Mouse (Mus musculus) spleen, postnatal 14 days (tissue): ENCODE results near the gene Tuba1b.
A peak's percentile ranks its signal among the peaks of the same experiment; 100 is the strongest.
"Not testable (repeated sequence)": the region's sequence is repeated elsewhere in the genome, so short reads cannot be mapped to it uniquely, and the experiment has no call there.

Experiments
- DNase-seq, 2 experiments: peaks; one replicate each; pipeline ENCODE4 v3.0.0; 2021 to 2022; ENCODE audit warnings: low spot score in 2 of 2

Gene Tuba1b

GRCm38 (mm10) chr15:98934217-98934839 is at the start of gene Tuba1b:
Tuba1b (minus strand) TSS chr15:98934565.
- peak; percentile 81 to 86 for DNase-seq

DNA sequence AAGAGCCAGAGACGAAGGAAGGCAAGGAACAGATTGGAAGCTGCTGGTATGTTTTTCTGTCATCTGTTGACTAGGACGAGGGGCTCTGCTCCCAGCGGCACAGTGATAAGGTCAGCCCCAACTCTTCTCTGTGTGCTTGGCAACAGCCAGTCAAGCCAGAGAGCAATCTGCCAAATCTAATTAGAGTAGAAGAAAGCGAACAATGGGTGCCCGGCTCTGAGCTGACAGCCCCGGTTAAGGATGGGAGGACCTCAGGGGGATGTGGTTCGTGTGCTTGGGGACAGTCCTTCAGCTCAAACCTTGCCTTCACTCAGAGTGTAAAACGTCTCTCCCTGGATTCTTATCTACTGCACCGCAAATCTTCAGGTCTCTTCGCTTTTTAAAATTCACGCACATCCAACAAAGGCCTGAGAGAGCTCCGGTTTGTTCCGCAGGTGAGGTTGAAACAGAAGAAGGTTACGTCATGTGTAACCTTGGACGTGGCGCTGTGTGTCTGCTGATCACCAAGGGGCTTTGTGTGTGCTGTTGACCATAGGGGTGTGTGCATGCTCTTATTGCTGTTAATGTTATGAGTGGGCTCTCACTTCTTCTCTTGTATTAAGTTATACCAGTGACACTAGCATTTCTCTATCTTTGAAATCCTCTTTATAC is 49.2 kb upstream of the Tuba1b start:
- DNase-seq: no peak

DNA sequence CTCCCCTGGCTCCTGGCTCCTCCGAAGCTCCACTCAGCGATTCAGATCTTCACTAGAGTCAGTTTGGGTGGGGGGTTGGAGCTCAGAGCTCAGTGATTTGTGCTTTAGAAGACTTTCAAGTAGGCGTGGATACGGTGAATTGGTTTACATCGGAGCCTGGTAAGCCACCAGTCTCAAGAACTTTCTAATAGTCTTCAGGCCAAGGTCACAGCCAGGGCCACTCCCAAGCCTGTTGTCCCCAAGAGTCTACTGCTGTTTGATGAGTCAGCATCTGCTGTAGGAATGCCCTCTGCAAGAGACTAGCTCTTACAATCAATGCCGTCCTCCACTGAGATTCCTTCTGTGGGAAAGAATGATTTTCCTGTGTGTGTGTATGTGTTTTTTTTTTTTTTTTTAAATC is 47.7 kb upstream of the Tuba1b start:
- DNase-seq: no peak

- DNase-seq: no peak
Measured at GRCm38 (mm10) chr15:98980012-98980614, 45.7 kb upstream of the Tuba1b start.

DNA sequence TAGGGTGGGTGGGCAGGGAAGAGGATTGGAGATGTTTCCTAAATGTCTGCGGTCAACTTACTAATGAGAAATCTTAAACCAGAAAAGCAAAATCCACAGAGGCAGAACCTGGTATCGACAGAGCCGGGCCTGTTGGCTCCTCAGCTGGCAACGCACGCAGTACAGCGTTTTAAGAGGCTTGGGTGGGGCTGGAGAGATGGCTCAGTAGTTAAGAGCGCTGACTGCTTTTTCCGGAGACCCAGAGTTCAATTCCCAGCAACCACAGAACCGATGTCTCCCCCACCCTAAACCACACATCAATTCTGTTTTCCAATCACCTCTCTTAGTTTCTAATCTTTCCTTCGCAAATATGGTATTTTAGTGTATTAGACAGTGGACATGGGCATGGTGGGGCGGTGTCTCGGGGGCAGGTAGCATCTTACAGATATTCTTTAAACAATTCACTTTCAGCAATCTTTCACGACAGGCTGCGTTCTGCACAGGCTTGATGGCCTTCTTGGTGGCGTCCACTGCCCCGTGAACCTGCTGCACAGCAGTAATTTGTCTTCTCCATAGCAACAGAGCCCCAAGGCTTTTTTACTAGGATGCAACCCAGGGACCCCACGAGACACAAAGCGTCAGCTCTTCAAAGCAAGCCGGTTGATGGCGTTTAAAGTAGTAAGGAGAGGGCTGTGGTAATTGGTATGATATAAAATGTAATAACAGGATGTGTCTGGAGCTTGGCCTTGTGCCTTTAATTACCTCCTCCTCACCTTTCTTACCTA is 44.2 kb upstream of the Tuba1b start:
- DNase-seq: no peak

GRCm38 (mm10) chr15:98977759-98978408 is 43.5 kb upstream of the Tuba1b start:
- no peak for DNase-seq

- no peak for DNase-seq
Measured at GRCm38 (mm10) chr15:98976763-98977758, 42.7 kb upstream of the Tuba1b start.

- no peak for DNase-seq
Measured at GRCm38 (mm10) chr15:98973015-98973614, 38.8 kb upstream of the Tuba1b start.

DNA sequence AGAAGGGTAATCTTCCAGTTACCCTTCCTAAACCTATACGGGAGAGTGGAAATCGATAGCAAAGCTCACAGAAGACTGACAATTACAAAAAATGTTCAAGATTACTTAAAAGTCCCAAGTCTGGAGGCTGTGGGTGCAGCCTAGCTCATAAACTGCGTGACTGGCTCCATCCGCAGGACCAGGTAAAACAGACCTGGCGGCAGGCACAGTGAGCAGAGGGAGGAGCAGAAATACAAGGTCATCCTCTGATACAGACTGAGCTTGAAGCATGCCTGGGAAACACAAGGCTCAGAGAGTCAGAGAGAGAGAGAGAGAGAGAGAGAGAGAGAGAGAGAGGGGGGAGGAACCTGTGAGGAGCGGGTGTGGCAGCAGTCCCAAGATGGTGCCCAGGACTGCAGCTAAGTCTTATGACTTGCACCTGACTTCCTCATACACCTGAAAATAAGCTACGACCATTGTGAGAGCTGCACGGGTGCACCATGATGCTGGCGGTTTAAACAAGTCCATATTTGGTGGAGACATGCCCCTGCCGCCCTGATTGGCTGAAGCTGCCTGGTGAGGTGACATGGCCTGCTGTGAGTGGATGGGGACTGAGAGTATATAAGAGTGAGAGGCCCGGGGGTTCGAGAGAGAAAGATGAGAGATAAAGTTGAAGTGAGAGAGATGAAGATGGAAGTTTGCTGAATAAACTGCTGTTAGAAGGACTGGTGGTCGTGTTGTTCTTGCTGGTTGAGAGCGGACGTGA is 37.4 kb upstream of the Tuba1b start:
- DNase-seq: not testable (repeated sequence)

DNA sequence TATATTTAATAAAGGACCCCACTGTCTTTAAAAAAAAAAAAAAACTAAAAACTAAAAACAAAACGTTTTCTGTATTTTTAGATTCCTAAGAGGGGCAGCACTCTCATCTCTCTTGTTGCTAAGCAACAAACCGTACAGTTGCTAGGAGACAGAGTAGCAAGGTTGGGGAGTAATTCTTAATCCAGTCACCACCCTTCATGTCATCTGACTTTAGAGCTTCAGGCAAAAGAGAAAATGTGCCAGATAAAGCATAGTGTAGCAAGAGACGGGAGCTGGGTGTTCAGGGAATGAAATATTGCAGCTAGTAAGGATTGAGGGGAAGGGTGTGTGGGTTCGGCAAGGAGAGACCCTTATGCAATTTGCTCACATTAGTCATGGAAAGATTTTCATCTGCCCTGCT is 36.7 kb upstream of the Tuba1b start:
- no peak for DNase-seq

- no peak for DNase-seq
Measured at GRCm38 (mm10) chr15:98969372-98970101, 35.2 kb upstream of the Tuba1b start.

- no peak for DNase-seq
Measured at GRCm38 (mm10) chr15:98968701-98969371, 34.5 kb upstream of the Tuba1b start.

DNA sequence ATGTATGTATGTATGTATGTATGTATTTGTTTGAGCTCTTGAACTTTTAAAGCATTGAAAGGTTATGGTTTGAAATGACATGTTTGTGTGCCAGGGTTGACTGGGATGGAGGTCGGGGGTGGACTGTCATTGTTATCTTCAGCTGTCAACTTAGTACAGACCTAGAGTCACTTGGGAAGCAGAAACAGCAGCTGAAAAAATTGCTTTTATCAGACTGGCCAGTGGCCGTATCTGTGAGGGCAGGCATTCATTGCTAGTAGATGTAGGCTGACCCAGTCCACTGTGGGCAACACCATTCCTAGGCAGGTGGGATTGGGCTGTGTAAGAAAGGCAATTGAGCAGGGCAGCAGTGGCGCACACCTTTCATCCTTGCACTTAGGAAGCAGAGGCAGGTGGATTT is 25.2 kb upstream of the Tuba1b start:
- DNase-seq: no peak

DNA sequence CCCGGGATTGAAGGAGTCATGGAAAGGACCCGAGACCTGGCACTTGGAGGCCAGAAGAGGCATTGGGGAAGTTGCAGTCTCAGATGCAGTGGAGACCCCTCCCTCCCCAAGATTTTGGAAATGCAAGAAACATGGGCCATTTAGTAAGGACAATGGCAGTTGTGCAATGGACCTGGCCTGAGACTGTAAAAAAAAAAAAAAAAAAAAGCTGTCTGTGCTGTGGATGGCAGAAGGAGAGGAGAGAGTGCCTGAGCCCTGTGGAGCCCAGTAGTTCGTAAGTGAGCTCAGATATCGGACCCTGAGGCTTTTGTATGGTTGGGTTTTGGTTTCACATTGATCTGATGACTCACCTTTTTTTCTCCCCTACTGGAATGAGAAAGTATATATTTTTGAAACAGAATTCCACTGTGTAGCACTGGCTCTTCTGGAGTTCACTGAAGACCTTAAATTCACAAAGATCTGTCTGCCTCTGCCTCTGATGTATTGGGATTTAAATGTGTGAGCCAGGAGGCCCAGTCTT is 24.6 kb upstream of the Tuba1b start:
- DNase-seq: no peak

DNA sequence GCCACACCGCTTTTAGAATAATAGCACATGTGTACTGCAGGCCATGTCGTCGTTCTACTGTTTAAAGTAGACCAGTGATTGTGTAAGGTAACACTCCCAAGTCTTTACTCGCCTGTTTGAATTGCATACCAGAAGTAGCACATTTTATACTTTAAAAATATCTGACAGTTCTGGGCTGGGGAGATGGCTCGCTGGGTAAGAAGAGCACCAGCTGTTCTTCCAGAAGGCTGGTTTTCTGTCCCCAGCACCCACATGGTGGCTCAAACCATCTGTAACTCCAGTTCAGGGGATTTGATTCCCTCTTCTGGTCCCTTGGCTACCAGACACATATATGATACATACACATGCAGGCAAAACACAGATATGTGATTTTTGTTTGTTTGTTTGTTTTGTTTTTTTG is 23.1 kb upstream of the Tuba1b start:
- no peak for DNase-seq

- no peak for DNase-seq
Measured at GRCm38 (mm10) chr15:98956000-98956399, 21.6 kb upstream of the Tuba1b start.

- DNase-seq: no peak
Measured at GRCm38 (mm10) chr15:98955324-98955723, 21.0 kb upstream of the Tuba1b start.
